Mouse (Mus musculus) thymus, postnatal 0 days (tissue): ENCODE measurements around the gene Sgta. TPM values are rescaled to one million over a fixed set of nuclear protein-coding genes. Genes with fewer than 3 reads are reported as not detected.
A peak's percentile ranks its signal among the peaks of the same experiment; 100 is the strongest.
"Not testable (repeated sequence)": the region's sequence is repeated elsewhere in the genome, so short reads cannot be mapped to it uniquely, and the experiment has no call there.

Experiments used
- DNase-seq: peaks from one replicate; pipeline ENCODE4 v3.0.0-alpha.2; 2015; ENCODE audit warnings: low spot score
- polyA plus RNA-seq: library from polyadenylated mRNA; unstranded; fragments of >200 nt; fragmentation: Nextera tagmentation; extraction: Ambion mirVana; gene quantifications from 2 replicates; pipeline ENCODE4 v1.2.1, GENCODE M21; 2015

The Sgta gene
- polyA plus RNA-seq: 120 and 127 TPM in 2 replicates

- DNase-seq: peak; percentile 99
Measured at GRCm38 (mm10) chr10:81059603-81060543, at the start of gene Sgta. Gene Sgta (minus strand): TSS chr10:81060181.

GRCm38 (mm10) chr10:81106113-81106721 lies 46.2 kb upstream of the Sgta start:
- peak; percentile 88 for DNase-seq

- DNase-seq: peak; percentile 99
Measured at GRCm38 (mm10) chr10:81105565-81106112, 45.7 kb upstream of the Sgta start, which contains the start of gene Map2k2. Gene Map2k2 (plus strand): TSS chr10:81105915.

- no peak for DNase-seq
Measured at GRCm38 (mm10) chr10:81094931-81095678, 35.1 kb upstream of the Sgta start.

- no peak for DNase-seq
Measured at GRCm38 (mm10) chr10:81092465-81093250, 32.7 kb upstream of the Sgta start.

GRCm38 (mm10) chr10:81090621-81091020 lies 30.6 kb upstream of the Sgta start:
- no peak for DNase-seq

- DNase-seq: no peak
Measured at GRCm38 (mm10) chr10:81089216-81089615, 29.2 kb upstream of the Sgta start.

GRCm38 (mm10) chr10:81087021-81087420 lies 27.0 kb upstream of the Sgta start:
- peak; percentile 39 for DNase-seq

GRCm38 (mm10) chr10:81082168-81082960 lies 22.4 kb upstream of the Sgta start:
- peak; percentile 71 for DNase-seq

- no peak for DNase-seq
Measured at GRCm38 (mm10) chr10:81080008-81080655, 20.2 kb upstream of the Sgta start.

- no peak for DNase-seq
Measured at GRCm38 (mm10) chr10:81077916-81078315, 17.9 kb upstream of the Sgta start.

GRCm38 (mm10) chr10:81076356-81076755 lies 16.4 kb upstream of the Sgta start:
- DNase-seq: no peak

GRCm38 (mm10) chr10:81075734-81076133 lies 15.8 kb upstream of the Sgta start:
- DNase-seq: no peak

GRCm38 (mm10) chr10:81073464-81073863 lies 13.5 kb upstream of the Sgta start:
- DNase-seq: peak; percentile 30

- DNase-seq: no peak
Measured at GRCm38 (mm10) chr10:81072290-81072689, 12.3 kb upstream of the Sgta start.

- peak; percentile 100 for DNase-seq
Measured at GRCm38 (mm10) chr10:81069836-81070235, 9.9 kb upstream of the Sgta start, which contains the start of gene Thop1. Gene Thop1 (plus strand): TSS chr10:81070035.

GRCm38 (mm10) chr10:81068706-81069105 lies 8.7 kb upstream of the Sgta start:
- DNase-seq: no peak

- DNase-seq: not testable (repeated sequence)
Measured at GRCm38 (mm10) chr10:81064519-81064918, 4.5 kb upstream of the Sgta start.

- no peak for DNase-seq
Measured at GRCm38 (mm10) chr10:81062710-81063109, 2.7 kb upstream of the Sgta start.
